Mouse (Mus musculus) ovary, postnatal 14 days (tissue): Measurements from ENCODE around the gene Hoxa5.

Experiments used
- DNase-seq: peaks from one replicate; pipeline ENCODE4 v3.0.0; 2022; ENCODE audit warnings: low spot score

Gene Hoxa5

DNA sequence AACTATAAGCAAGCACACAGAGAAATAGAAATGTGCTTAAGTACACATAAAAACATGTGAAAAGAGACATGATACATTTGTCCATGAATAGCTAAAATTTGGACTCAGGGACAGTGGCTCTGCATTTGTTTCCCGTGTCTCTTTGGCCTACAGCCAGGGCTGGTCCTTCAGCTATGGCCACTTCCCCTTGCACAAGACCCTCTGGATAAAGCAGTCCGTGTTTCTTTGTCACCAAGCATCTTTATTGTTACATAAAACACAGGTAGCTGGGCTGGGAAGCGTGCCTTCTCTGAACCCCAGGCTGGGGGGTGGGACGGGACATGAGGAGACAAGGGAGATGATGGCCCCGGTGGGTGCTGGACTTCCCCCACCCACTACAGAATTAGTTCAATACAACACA is 9.9 kb upstream of the Hoxa5 start:
- DNase-seq = no peak

- DNase-seq = no peak
Observed at GRCm38 (mm10) chr6:52213119-52213986, 9.0 kb upstream of the Hoxa5 start, which contains the start of the genes Hoxa3 and Gm28308. Gene Hoxa3 (minus strand): TSS chr6:52213336. Gene Gm28308 (minus strand): TSS chr6:52213339.

GRCm38 (mm10) chr6:52212556-52213118 is 8.2 kb upstream of the Hoxa5 start:
- no peak for DNase-seq

GRCm38 (mm10) chr6:52211961-52212360 is 7.6 kb upstream of the Hoxa5 start:
- DNase-seq = no peak

DNA sequence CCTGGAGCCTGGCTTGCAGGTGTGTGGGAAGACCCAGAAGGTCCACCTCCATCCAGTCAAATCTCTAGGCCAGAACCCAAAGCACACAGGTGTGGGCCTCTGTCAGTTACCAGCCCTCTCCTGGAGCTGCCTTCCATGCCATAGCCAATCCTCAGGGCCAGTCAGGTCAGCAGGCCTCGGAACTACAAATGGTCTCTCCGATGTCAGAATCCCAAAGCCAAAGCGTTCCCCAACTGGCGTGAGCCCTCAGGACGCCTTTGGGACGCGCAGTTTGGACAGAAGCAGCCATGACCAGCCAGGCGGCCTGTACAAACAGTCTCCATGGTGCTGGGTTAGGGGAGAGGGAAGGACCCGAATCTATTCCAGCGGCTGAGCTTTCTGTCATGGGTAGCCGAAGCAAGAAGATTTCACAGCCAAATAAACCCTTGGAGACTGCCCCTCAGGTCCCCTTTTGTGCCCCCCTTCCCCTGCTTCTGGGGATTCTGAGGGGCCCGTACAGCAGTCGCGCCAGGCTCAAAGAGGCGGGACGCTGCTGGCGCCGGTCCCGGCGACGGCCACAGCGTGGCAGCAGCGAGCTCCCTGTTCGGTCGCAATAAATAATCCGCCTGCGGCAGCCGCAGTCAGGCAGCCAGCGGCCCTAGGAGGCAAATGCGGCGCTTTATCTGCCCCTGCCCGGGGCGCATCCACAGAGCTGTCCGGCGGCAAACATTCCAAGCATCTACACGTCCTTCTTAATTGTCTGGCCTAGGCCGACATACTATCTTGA is 7.0 kb upstream of the Hoxa5 start:
- peak; percentile 71 for DNase-seq

DNA sequence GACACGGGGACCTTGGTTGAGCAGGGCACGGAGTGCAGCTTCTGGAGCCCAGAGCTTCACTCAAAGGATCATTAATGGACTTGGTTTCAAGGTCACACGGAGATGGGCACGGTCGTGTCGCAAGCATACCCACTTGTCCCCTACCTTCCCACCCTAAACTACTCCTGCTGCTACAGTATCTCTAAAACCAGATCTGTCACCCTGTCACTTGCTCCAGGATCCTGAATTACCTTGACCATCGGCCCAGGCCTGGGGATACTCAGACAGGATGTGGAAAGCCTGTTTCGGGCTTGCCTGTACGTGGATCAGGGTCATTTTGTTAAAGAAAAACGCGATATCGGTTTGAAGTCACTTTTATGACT is 5.3 kb upstream of the Hoxa5 start:
- no peak for DNase-seq

DNA sequence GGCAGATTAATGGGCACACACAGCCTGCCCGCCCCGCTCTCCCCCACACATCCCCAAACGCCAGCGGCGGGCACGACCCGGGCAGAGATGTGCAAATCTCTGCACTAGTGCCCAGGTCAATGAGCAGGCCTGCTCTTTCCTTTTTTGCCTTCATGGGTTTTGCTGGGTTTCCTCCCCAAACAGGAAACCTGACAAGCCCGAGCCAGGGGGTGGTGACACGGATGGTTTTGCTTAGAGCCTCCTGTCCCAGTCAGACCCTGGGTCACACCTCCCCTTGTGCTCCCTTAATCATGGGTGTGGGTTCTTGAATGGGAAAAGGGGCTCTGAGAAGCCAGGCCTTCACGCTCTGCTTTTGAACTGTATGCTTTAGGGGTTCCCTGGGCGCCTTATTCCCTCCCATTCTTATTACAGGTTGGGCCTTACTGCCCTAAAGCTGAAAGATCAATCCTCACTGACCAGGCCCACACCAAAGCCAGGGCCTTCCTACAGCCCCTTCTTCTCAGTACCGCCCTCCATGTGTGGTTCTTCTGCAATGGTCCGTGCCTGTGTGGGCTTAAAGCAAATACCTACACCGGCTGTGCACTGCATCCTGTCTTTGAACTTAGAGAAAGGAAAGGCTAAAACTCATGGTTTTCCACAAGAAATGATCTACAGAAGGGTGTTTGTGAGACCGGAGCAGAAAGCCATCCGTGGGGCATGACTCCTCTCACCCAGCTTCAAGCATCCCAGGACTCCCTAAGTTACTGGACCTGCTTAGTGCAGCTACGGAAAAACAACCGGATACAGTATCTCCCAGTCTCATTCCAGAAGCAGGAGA is 4.7 kb upstream of the Hoxa5 start:
- no peak for DNase-seq

DNA sequence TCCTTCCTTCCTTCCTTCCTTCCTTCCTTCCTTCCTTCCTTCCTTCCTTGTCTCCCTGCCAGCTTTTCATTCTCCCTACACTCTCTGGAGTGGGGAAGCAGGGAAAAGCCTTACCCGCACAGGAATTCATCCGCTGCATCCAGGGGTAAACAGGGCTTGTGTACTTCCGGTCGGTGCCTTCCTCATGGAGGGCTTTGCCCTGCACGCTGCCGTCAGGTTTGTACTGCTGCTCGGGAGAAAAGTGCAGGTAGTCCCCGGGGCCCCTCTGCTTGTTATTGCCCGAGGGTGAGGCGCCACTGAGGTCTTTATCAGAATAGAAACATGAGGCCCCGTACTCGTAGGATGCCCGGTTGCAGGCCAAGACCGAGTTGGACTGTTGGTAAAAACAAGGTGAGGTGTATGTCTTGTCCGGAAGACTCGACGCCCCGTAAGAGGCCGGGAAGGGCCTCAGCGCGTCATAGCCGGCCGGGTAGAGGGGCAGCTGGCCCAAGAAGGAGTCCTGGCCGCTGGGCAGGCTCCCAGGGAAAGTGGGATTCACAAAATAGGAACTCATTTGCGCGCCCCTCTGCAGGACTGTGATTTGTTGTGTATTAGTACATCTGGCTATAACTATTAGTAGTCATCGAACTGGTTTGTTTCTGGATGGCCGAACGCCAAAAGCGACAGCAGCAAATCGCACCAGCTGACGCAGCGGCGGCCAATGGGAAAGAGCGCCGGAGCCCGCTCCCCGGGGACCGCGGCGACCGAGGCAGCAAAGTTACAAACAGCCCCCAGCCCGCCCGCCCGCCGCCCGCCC is 3.9 kb upstream of the Hoxa5 start, which contains the start of gene Hoxa6:
Gene Hoxa6, minus strand, starts transcription at position 651 of the 796 bp plus-strand sequence.
- DNase-seq = no peak

DNA sequence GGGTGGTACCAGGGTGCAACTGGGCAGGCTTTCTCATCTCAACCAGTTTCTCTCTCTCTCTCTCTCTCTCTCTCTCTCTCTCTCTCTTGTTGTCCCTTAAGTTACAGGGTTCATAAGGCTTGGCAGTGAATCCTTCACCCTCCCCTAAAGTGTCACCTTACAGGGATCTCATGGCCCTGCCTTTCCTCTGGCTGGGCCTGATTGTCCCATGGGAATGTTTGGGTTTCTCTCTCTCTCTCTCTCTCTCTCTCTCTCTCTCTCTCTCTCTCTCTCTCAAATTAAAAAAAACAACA is 3.2 kb upstream of the Hoxa5 start:
- no peak for DNase-seq

DNA sequence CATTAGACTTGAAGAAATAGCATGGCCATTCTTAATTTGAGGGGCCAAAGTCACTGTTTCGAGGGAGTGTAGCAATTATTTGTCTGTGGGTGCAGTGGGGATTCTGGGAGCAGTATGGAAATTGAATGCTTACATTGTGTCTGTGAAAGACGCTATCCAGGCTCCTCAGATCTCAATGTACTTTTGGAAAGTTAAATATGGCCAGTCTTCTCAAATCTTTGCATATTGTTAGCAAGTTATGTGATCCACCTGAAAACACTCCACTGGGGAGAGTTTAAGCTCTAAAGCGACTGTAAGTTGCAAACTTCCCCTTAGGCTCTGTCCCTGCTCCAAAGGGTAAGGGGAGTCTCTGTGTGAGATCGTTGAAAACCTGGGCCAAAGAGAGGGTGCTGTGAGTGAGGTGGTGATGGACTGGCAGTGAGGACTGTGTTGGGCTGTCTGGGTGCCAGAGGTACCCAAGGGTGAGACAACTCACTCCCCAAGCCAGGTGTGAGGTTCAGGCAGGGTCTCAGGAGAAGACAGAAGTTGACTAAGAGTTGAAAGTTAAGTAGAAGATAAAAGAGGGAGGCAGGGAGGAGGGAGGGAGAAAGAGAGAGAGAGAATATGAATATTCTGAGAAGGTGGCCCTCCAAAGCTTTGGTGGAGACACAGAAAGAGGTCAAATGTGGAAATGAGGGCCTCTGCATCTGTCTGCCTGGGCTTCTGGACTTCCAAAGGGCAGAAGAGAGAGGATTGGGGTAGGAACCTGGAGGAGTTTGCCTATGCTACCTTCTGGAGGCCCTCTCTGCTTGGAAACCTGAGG is 2.7 kb upstream of the Hoxa5 start:
- no peak for DNase-seq

DNA sequence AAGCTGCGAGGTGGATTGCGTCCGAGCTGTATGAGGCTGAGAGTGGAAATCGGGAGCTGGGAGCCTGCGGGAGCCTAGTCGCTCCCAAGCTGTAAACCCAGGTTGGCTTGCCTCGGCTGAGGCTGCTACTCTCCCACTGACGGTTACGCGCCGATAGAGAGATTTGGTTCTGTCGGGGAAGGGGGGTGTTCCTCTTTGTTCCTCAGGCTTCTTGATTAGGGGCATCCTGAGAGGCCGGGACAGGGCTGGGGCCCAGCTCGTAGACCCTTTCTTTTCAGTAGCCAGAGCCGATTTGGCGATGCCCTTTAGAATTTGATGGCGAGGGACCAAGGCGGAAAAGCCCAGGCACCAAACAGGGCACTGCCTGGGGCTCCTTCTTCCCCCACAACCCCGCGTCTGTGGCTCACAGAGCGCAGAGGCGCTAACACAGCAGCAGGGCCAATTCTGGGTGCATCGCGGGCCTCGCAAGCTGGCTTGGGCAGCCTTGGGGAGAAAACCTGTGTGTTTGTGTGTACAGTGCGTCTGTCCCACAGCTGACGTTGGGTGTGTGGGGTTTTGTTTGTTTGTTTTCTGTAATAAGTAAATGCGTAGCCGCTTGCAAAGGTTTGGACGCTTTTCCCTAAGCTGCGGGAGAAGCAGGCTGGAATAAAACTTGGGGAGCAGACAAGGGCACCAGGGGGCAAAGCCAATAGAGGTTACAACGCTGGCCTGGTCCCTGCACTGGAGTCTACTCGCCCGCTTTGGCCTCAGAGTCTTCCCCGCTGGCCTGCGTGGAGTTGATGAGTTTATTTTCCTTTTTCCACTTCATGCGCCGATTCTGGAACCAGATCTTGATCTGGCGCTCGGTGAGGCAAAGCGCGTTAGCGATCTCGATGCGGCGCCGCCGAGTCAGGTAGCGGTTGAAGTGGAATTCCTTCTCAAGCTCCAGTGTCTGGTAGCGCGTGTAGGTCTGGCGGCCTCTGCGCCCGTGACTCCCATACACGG is 1.5 kb upstream of the Hoxa5 start:
- DNase-seq = no peak

- DNase-seq = no peak
Observed at GRCm38 (mm10) chr6:52205221-52205620, 834 bp upstream of the Hoxa5 start.

DNA sequence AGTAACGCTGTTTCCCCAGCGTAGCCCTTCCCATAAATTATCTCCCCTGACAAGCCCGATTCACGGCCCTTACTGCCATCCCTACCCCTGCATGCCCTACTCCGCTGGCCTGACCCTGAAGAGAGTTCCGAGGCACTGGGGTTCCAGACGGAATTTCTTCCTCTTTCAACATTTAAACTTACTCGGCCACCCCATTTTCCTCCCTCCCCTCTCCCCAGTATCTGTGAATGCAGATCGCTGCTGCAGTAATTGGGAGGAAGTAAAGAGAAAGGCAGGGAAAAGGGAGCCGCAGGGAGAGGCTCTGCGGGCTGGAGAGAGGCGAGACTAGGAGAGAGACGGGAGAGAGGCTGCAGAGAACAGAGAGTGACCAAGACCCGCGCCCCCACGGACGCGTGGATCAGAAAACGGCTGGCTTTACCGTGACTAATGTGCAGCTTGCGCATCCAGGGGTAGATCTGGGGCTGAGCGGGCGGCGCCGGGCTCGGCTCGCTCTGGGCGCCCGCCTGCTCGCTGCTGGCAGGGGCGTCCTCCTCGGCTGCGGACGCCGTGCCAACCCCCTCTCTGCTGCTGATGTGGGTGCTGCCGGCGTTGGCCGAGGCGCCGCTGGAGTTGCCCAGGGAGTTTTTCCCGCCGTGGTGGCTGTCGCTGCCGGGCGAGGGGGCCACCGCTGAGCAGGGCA is 877 bp downstream of the Hoxa5 start:
- no peak for DNase-seq

DNA sequence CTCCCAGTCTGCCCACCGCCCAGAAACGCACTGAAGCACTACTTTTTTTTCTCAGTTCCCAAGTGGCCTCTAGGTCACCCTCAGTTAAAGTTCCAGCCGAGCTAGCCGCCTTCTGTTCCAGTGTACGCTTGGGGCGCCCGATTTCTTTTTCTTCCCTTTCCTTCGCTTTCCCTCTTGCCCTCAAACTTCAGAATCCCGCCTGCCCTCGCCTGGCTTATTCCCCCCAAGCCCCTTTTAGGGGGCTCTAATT is 1.3 kb downstream of the Hoxa5 start:
- DNase-seq = no peak

GRCm38 (mm10) chr6:52202362-52203120 is 1.8 kb downstream of the Hoxa5 start:
- no peak for DNase-seq

- DNase-seq = no peak
Observed at GRCm38 (mm10) chr6:52201269-52201668, 3.1 kb downstream of the Hoxa5 start.

DNA sequence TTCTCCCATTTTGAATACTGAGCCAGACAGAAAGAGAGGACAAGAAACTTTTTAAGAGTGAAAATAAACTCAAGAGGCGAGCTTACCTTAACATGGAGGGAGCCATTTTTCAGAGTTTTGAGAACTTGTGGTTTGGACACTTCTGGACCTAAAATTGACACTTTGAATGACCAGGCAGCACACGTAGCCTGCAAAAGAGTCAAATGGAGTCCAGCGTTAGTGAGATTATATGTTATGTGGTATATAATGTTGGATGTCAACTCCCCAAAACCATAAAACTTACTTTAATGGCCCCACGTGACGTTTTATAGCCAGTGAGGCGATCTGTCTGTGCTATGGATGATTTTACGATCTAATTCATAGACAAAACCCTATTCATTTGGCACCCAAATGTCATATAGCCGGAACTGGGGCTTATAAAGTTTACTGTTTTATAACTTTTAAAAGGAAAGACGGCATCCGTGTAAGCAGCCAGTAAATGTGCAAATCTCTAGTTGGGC is 3.6 kb downstream of the Hoxa5 start:
- no peak for DNase-seq
